Mouse (Mus musculus): ENCODE measurements around the gene Nynrin. TPM values are rescaled to one million over a fixed set of nuclear protein-coding genes. Genes with fewer than 3 reads are reported as not detected.

Gene Nynrin
- polyA plus RNA-seq, 1 experiment from 2014 or later = 10.7 TPM

DNA sequence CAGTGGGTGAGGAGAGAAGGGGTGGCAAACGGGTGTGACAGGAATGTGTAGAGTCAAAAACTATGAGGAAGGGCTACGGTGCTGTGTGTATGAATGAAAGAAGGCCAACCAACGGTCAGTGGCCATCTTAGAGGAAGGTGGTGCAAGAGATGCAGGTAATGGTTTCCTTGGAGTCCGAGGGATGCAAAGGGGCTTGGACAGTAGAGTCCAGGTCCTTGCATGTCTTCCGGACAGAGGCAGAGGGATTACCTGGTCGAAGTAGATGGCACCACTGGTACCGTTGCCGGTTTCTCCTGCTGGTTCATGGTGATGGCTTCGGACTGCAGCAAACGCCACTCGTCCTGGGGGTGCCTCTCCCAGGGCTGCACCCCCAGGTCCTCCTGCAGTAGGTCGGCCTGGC, 29.9 kb downstream of the Nynrin start:
- Histone ChIP-seq H3K4me3 (no peak overlapping the region), H3K9me3 (no peaks in the 10 kb centered on the region), H3K27me3 (no peaks in the 10 kb centered on the region), H3K36me3 (peaks cover 7% of the 10 kb centered on the region), H3K27ac (replicated peaks) (no peak overlapping the region), H3K4me2 (replicated peaks) (no peak overlapping the region), H3K4me1 (peaks cover 21% of the 10 kb centered on the region), H3K9ac (replicated peaks) (no peak overlapping the region)
- 91% methylated on average over 12 of the region's 12 CpGs for WGBS
- ATAC-seq (replicated peaks) = no peak

- peaks cover 11% of the 10 kb centered on the region for H3K36me3 ChIP-seq
- peaks cover 21% of the 10 kb centered on the region for H3K4me1 ChIP-seq
- H3K27me3 ChIP-seq = no peaks in the 10 kb centered on the region
- peak within 1 kb of the TSS; percentile 82 for H3K4me3 ChIP-seq
- H3K27ac ChIP-seq (replicated peaks) = peak within 1 kb of the TSS; percentile 73
- peak within 1 kb of the TSS; percentile 82 for H3K9ac ChIP-seq (replicated peaks)
- WGBS = 17% methylated on average over 4 of the region's 4 CpGs
- ATAC-seq (replicated peaks) = peak; percentile 36
- H3K4me2 ChIP-seq (replicated peaks) = peak within 1 kb of the TSS; percentile 79
- no peaks in the 10 kb centered on the region for H3K9me3 ChIP-seq
Observed at GRCm38 (mm10) chr14:55884166-55884565, 30.4 kb downstream of the Nynrin start, which contains the start of gene Cbln3. TSS of gene Cbln3 (minus strand) at chr14:55884392.

- Histone ChIP-seq H3K4me3 (peak within 1 kb of the TSS; percentile 82), H3K9me3 (no peaks in the 10 kb centered on the region), H3K9ac (replicated peaks) (peak within 1 kb of the TSS; percentile 82), H3K36me3 (peaks cover 16% of the 10 kb centered on the region), H3K27me3 (no peaks in the 10 kb centered on the region), H3K4me2 (replicated peaks) (peak within 1 kb of the TSS; percentile 79), H3K27ac (replicated peaks) (peak within 1 kb of the TSS; percentile 73), H3K4me1 (peaks cover 21% of the 10 kb centered on the region)
- under 1% methylated on average over 30 of the region's 30 CpGs for WGBS
- peak; percentile 90 for ATAC-seq (replicated peaks)
Observed at GRCm38 (mm10) chr14:55884713-55885113, 30.9 kb downstream of the Nynrin start, which contains the start of gene Khnyn. TSS of gene Khnyn (plus strand) at chr14:55884947.

GRCm38 (mm10) chr14:55885114-55885790, 31.4 kb downstream of the Nynrin start:
- H3K4me2 ChIP-seq (replicated peaks) = peak overlapping the region; percentile 79
- H3K4me3 ChIP-seq = peak overlapping the region; percentile 82
- H3K36me3 ChIP-seq = peaks cover 20% of the 10 kb centered on the region
- WGBS = 2% methylated on average over 17 of the region's 30 CpGs
- H3K27ac ChIP-seq (replicated peaks) = peak overlapping the region; percentile 73
- peak; percentile 68 for ATAC-seq (replicated peaks)
- peaks cover 21% of the 10 kb centered on the region for H3K4me1 ChIP-seq
- H3K9ac ChIP-seq (replicated peaks) = peak overlapping the region; percentile 82
- H3K9me3 ChIP-seq = no peaks in the 10 kb centered on the region
- no peaks in the 10 kb centered on the region for H3K27me3 ChIP-seq

- 6% methylated on average over 16 of the region's 16 CpGs for WGBS
- H3K4me1 ChIP-seq = peaks cover 21% of the 10 kb centered on the region
- peak overlapping the region; percentile 82 for H3K9ac ChIP-seq (replicated peaks)
- H3K27me3 ChIP-seq = no peaks in the 10 kb centered on the region
- peaks cover 20% of the 10 kb centered on the region for H3K36me3 ChIP-seq
- H3K9me3 ChIP-seq = no peaks in the 10 kb centered on the region
- 0 out of 2 replicates have a peak overlapping the region, but pooled peaks have one; percentile 73 for H3K27ac ChIP-seq (replicated peaks)
- no peak for ATAC-seq (replicated peaks)
- H3K4me3 ChIP-seq = peak overlapping the region; percentile 82
- H3K4me2 ChIP-seq (replicated peaks) = peak overlapping the region; percentile 79
Observed at GRCm38 (mm10) chr14:55885791-55886271, 32.0 kb downstream of the Nynrin start.

GRCm38 (mm10) chr14:55886571-55887382, 33.0 kb downstream of the Nynrin start:
- H3K27me3 ChIP-seq = no peaks in the 10 kb centered on the region
- no peak overlapping the region for H3K4me3 ChIP-seq
- no peak overlapping the region for H3K27ac ChIP-seq (replicated peaks)
- 85% methylated on average over 24 of the region's 24 CpGs for WGBS
- no peak overlapping the region for H3K9ac ChIP-seq (replicated peaks)
- peaks cover 21% of the 10 kb centered on the region for H3K4me1 ChIP-seq
- H3K4me2 ChIP-seq (replicated peaks) = 0 out of 2 replicates have a peak overlapping the region, but pooled peaks have one; percentile 79
- no peak for ATAC-seq (replicated peaks)
- H3K36me3 ChIP-seq = peaks cover 20% of the 10 kb centered on the region
- no peaks in the 10 kb centered on the region for H3K9me3 ChIP-seq

DNA sequence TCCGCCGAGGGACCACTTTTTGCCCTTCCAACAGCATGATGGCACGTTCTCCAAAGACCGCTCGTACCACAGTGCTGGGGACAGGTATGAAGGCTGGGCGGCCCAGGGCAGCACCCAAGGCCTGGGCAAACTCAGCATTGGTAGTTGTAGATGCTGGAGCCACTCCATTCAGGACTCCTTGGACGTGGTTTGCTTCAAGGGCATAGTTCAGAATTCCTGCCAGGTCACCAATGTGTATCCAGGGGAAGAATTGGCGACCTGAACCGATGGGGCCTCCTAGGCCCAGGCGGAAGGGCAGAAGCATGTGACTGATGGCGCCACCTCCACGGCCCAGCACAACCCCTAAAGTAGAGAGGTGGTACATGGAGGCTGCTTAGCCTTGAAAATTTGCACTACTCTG, 43.9 kb downstream of the Nynrin start:
- Histone ChIP-seq H3K36me3 (peaks cover 42% of the 10 kb centered on the region), H3K4me2 (replicated peaks) (no peak overlapping the region), H3K9ac (replicated peaks) (no peak overlapping the region), H3K4me3 (no peak overlapping the region), H3K4me1 (peaks cover 16% of the 10 kb centered on the region), H3K9me3 (no peaks in the 10 kb centered on the region), H3K27ac (replicated peaks) (no peak overlapping the region), H3K27me3 (no peaks in the 10 kb centered on the region)
- 95% methylated on average over 12 of the region's 12 CpGs for WGBS
- ATAC-seq (replicated peaks) = no peak

GRCm38 (mm10) chr14:55898947-55899346, 45.1 kb downstream of the Nynrin start:
- Histone ChIP-seq H3K4me3 (peak overlapping the region; percentile 50; the same call in 1 of the 2 replicates), H3K27ac (replicated peaks) (no peak overlapping the region), H3K4me1 (peaks cover 16% of the 10 kb centered on the region), H3K9ac (replicated peaks) (no peak overlapping the region), H3K9me3 (no peaks in the 10 kb centered on the region), H3K36me3 (peaks cover 36% of the 10 kb centered on the region), H3K4me2 (replicated peaks) (peak overlapping the region; percentile 88; the same call in 1 of the 2 replicates), H3K27me3 (no peaks in the 10 kb centered on the region)
- 92% methylated on average over 7 of the region's 7 CpGs for WGBS
- no peak for ATAC-seq (replicated peaks)

GRCm38 (mm10) chr14:55899701-55900413, 46.0 kb downstream of the Nynrin start, which contains the start of gene Sdr39u1:
TSS of gene Sdr39u1 (minus strand) at chr14:55900293.
- WGBS = 4% methylated on average over 39 of the region's 39 CpGs
- Histone ChIP-seq H3K4me3 (peak within 1 kb of the TSS; percentile 50), H3K9ac (replicated peaks) (peak within 1 kb of the TSS; percentile 77), H3K27ac (replicated peaks) (peak within 1 kb of the TSS; percentile 77), H3K27me3 (no peaks in the 10 kb centered on the region), H3K36me3 (peaks cover 27% of the 10 kb centered on the region), H3K4me2 (replicated peaks) (peak within 1 kb of the TSS; percentile 88), H3K4me1 (peaks cover 16% of the 10 kb centered on the region), H3K9me3 (no peaks in the 10 kb centered on the region)
- peak; percentile 96 for ATAC-seq (replicated peaks)

- no peak for ATAC-seq (replicated peaks)
- Histone ChIP-seq H3K9me3 (no peaks in the 10 kb centered on the region), H3K9ac (replicated peaks) (peak overlapping the region; percentile 77), H3K4me1 (peaks cover 16% of the 10 kb centered on the region), H3K4me2 (replicated peaks) (peak overlapping the region; percentile 88), H3K27ac (replicated peaks) (peak overlapping the region; percentile 77), H3K4me3 (peak overlapping the region; percentile 50), H3K27me3 (no peaks in the 10 kb centered on the region), H3K36me3 (peaks cover 22% of the 10 kb centered on the region)
- 8% methylated on average over 12 of the region's 12 CpGs for WGBS
Observed at GRCm38 (mm10) chr14:55900414-55900755, 46.6 kb downstream of the Nynrin start.

DNA sequence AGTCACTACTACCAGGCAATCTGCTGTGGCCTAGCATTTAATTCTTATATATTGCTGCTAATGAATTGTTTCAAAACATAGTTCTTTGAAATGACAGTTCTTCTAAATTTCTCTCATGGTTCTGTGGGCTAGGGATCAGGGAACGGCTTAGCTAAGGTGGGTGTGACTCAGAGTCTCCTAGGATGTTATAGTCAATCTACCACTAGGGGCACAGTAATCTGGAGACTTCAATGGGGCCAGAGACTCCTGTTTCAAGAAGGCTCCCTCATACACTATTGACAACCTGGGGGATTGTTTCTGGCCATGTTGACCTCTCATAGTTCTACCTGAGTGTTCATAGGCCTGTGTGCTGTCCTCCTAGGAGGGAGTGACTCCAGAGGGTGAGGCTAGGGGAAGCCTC, 51.7 kb downstream of the Nynrin start:
- Histone ChIP-seq H3K9ac (replicated peaks) (no peak overlapping the region), H3K4me3 (no peak overlapping the region), H3K4me2 (replicated peaks) (no peak overlapping the region), H3K9me3 (no peaks in the 10 kb centered on the region), H3K36me3 (no peaks in the 10 kb centered on the region), H3K4me1 (peaks cover 7% of the 10 kb centered on the region), H3K27me3 (no peaks in the 10 kb centered on the region), H3K27ac (replicated peaks) (no peak overlapping the region)
- no peak for ATAC-seq (replicated peaks)
- 42% methylated on average over 1 of the region's 1 CpGs for WGBS

Measured in forebrain, embryonic 15.5 days (tissue).